Mouse (Mus musculus) WW6 (cell line): ENCODE results near the gene Fan1.

ENCODE experiments used
- DNase-seq: peaks from one replicate; pipeline ENCODE4 v3.0.0-alpha.2; 2013; ENCODE audit warnings: low read depth, low spot score

Fan1 gene

GRCm38 (mm10) chr7:64373830-64374562 is at the start of gene Fan1:
Gene Fan1, minus strand, starts transcription at chr7:64374095.
- DNase-seq = peak; percentile 49

- DNase-seq = no peak
Observed at GRCm38 (mm10) chr7:64403989-64404388, 30.1 kb upstream of the Fan1 start.

- no peak for DNase-seq
Observed at GRCm38 (mm10) chr7:64402452-64402851, 28.6 kb upstream of the Fan1 start.

- DNase-seq = no peak
Observed at GRCm38 (mm10) chr7:64400725-64401124, 26.8 kb upstream of the Fan1 start.

GRCm38 (mm10) chr7:64392819-64393151 is 18.9 kb upstream of the Fan1 start:
- no peak for DNase-seq

- peak; percentile 87 for DNase-seq
Observed at GRCm38 (mm10) chr7:64392122-64392818, 18.4 kb upstream of the Fan1 start, which contains the start of the genes Mphosph10 and Mcee. Gene Mphosph10, minus strand, starts transcription at chr7:64392268. Gene Mcee, plus strand, starts transcription at chr7:64392607.

GRCm38 (mm10) chr7:64391479-64391878 is 17.6 kb upstream of the Fan1 start:
- no peak for DNase-seq

- no peak for DNase-seq
Observed at GRCm38 (mm10) chr7:64373147-64373829, 607 bp downstream of the Fan1 start.

- DNase-seq = no peak
Observed at GRCm38 (mm10) chr7:64371940-64372878, 1.7 kb downstream of the Fan1 start.

- DNase-seq = no peak
Observed at GRCm38 (mm10) chr7:64369841-64370240, 4.1 kb downstream of the Fan1 start.

- DNase-seq = no peak
Observed at GRCm38 (mm10) chr7:64365863-64366262, 8.0 kb downstream of the Fan1 start.

GRCm38 (mm10) chr7:64360586-64360945 is 13.3 kb downstream of the Fan1 start:
- DNase-seq = no peak

- DNase-seq = no peak
Observed at GRCm38 (mm10) chr7:64359943-64360585, 13.8 kb downstream of the Fan1 start.

GRCm38 (mm10) chr7:64358666-64359065 is 15.2 kb downstream of the Fan1 start:
- DNase-seq = no peak

- DNase-seq = no peak
Observed at GRCm38 (mm10) chr7:64357405-64357804, 16.5 kb downstream of the Fan1 start.

- no peak for DNase-seq
Observed at GRCm38 (mm10) chr7:64356661-64357060, 17.2 kb downstream of the Fan1 start.

- DNase-seq = no peak
Observed at GRCm38 (mm10) chr7:64354206-64354605, 19.7 kb downstream of the Fan1 start.

GRCm38 (mm10) chr7:64351087-64351486 is 22.8 kb downstream of the Fan1 start:
- DNase-seq = no peak

GRCm38 (mm10) chr7:64349147-64349861 is 24.6 kb downstream of the Fan1 start:
- no peak for DNase-seq

- DNase-seq = no peak
Observed at GRCm38 (mm10) chr7:64347813-64348212, 26.1 kb downstream of the Fan1 start.
